Mouse (Mus musculus): ENCODE measurements around the gene Clcc1. TPM values are rescaled to one million over a fixed set of nuclear protein-coding genes. Genes with fewer than 3 reads are reported as not detected.

The Clcc1 gene
- polyA plus RNA-seq (2015; fragmentation: Nextera tagmentation; extraction: Ambion mirVana): 49.7 and 51.1 TPM in 2 replicates

DNA sequence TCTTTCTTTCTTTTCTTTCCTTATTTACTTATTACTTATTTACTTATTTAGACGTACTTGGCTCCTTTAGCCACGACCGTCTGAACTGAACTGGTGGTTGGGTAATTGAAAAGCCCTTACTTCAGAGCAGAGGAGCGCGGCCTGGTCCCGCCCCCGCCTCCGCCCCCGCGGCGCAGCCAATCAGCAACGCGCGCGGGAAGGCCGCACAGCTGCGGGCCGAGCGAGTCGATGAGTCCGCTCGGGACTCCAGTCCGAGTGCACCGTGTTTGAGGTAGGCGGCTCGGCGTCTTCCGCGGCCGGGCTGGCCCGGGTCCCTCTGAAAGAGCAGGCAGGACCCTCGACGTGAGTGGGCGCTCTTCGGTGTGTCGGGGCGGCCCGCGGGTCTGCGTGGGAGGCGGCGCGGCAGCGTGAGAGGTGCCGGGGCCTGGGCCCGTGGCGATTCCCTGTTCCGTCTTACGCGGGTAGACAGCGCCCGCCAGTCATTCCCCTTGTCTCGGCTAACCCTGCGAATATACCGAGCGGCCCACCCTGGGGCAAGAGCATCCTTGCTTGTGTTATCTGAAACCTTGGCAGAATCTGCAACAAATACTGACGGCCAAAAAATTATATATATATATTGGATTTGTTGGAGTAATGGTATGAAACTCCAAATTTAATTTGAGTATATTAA, at the start of gene Clcc1:
TSS of gene Clcc1 (plus strand) at position 204 of the 670 bp plus-strand sequence.
- Histone ChIP-seq H3K4me2 (ENCODE audit: low read depth, low read length) (peak within 1 kb of the TSS; percentile 80), H3K4me1 (ENCODE audit: insufficient read depth) (peaks cover 11% of the 10 kb centered on the region), H3K9ac (replicated peaks) (peak within 1 kb of the TSS; percentile 81), H3K36me3 (replicated peaks; ENCODE audit: insufficient read depth, low read length) (no peaks in the 10 kb centered on the region), H3K4me3 (ENCODE audit: low read depth, low read length) (peak within 1 kb of the TSS; percentile 77), H3K27ac (ENCODE audit: low read depth) (peak within 1 kb of the TSS; percentile 88), H3K27me3 (ENCODE audit: insufficient read depth, low read length) (no peaks in the 10 kb centered on the region), H3K9me3 (ENCODE audit: low read length) (no peaks in the 10 kb centered on the region)
- DNase-seq: peak; percentile 96
- under 1% methylated on average over 57 of the region's 57 CpGs for WGBS (ENCODE audit: insufficient replicate concordance)
- peak; percentile 35; the same call in 1 of the 2 replicates for TF ChIP-seq EP300 (IDR thresholded peaks at IDR 0.05; ENCODE audit: low read depth)
- no peak for TF ChIP-seq CTCF (IDR thresholded peaks at IDR 0.05; ENCODE audit: low read depth)
- peak; percentile 99 for ATAC-seq

DNA sequence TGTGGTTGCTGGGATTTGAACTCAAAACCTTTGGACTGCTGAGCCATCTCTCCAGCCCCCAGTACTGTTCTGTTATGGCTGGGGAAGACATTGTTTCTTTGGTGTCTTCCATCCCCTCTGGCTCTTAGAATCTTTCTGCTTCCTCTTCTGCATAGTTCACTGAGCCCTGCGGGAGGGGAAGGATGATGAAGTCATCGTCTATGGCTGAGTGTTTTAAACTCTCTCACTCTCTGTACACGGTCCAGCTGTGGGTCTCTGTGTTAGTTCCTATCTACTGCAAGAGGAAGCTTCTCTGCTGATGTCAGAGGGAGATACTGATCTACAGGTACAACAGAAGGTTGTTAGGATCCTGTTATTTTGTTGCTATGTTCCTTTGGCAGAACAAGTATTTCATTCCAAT, 44.8 kb upstream of the Clcc1 start:
- Histone ChIP-seq H3K9ac (replicated peaks) (no peak overlapping the region), H3K36me3 (replicated peaks; ENCODE audit: insufficient read depth, low read length) (no peaks in the 10 kb centered on the region), H3K27ac (ENCODE audit: low read depth) (no peak overlapping the region), H3K4me3 (ENCODE audit: low read depth, low read length) (no peak overlapping the region), H3K27me3 (ENCODE audit: insufficient read depth, low read length) (no peaks in the 10 kb centered on the region), H3K4me1 (ENCODE audit: insufficient read depth) (no peaks in the 10 kb centered on the region), H3K4me2 (ENCODE audit: low read depth, low read length) (no peak overlapping the region), H3K9me3 (ENCODE audit: low read length) (no peaks in the 10 kb centered on the region)
- DNase-seq: no peak
- 43% methylated on average over 3 of the region's 3 CpGs for WGBS (ENCODE audit: insufficient replicate concordance)
- ATAC-seq: no peak
- TF ChIP-seq EP300 (IDR thresholded peaks at IDR 0.05; ENCODE audit: low read depth) (no peak), CTCF (IDR thresholded peaks at IDR 0.05; ENCODE audit: low read depth) (no peak)

DNA sequence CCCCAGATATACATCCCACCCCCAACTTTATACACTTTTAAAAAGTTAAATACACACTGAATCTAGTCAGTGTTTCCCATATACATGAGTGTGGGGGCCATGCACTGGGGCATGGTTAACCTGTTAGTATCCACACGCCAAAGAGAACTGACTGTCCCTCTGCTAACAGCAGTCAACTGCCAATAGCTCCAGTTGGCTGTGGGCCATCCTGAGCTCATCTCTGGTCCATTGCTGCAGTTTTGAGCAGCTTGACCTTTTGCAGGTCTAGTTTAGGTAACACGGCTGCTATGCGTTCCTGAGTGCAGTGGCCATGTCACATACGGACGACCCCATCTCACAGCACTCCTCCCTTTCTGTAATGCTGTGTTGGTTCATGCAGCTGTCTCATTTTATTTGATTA, 19.0 kb upstream of the Clcc1 start:
- ATAC-seq (no peak), DNase-seq (no peak)
- TF ChIP-seq CTCF (IDR thresholded peaks at IDR 0.05; ENCODE audit: low read depth) (no peak), EP300 (IDR thresholded peaks at IDR 0.05; ENCODE audit: low read depth) (no peak)
- 88% methylated on average over 5 of the region's 5 CpGs for WGBS (ENCODE audit: insufficient replicate concordance)
- no peak overlapping the region for H3K9ac ChIP-seq (replicated peaks)
- no peak overlapping the region for H3K4me2 ChIP-seq (ENCODE audit: low read depth, low read length)
- no peak overlapping the region for H3K4me3 ChIP-seq (ENCODE audit: low read depth, low read length)
- H3K4me1 ChIP-seq (ENCODE audit: insufficient read depth): no peaks in the 10 kb centered on the region
- H3K36me3 ChIP-seq (replicated peaks; ENCODE audit: insufficient read depth, low read length): no peaks in the 10 kb centered on the region
- H3K27me3 ChIP-seq (ENCODE audit: insufficient read depth, low read length): no peaks in the 10 kb centered on the region
- no peak overlapping the region for H3K27ac ChIP-seq (ENCODE audit: low read depth)
- no peaks in the 10 kb centered on the region for H3K9me3 ChIP-seq (ENCODE audit: low read length)

GRCm38 (mm10) chr3:108639412-108639811, 14.3 kb upstream of the Clcc1 start:
- Histone ChIP-seq H3K27me3 (ENCODE audit: insufficient read depth, low read length) (no peaks in the 10 kb centered on the region), H3K9me3 (ENCODE audit: low read length) (no peaks in the 10 kb centered on the region), H3K4me1 (ENCODE audit: insufficient read depth) (no peaks in the 10 kb centered on the region), H3K9ac (replicated peaks) (no peak overlapping the region), H3K4me2 (ENCODE audit: low read depth, low read length) (no peak overlapping the region), H3K27ac (ENCODE audit: low read depth) (no peak overlapping the region), H3K4me3 (ENCODE audit: low read depth, low read length) (no peak overlapping the region), H3K36me3 (replicated peaks; ENCODE audit: insufficient read depth, low read length) (no peaks in the 10 kb centered on the region)
- DNase-seq: no peak
- TF ChIP-seq CTCF (IDR thresholded peaks at IDR 0.05; ENCODE audit: low read depth): peak; percentile 49
- TF ChIP-seq EP300 (IDR thresholded peaks at IDR 0.05; ENCODE audit: low read depth): no peak
- 70% methylated on average over 4 of the region's 4 CpGs for WGBS (ENCODE audit: insufficient replicate concordance)
- no peak for ATAC-seq

- WGBS (ENCODE audit: insufficient replicate concordance): 69% methylated on average over 4 of the region's 4 CpGs
Observed at GRCm38 (mm10) chr3:108640998-108641397, 12.7 kb upstream of the Clcc1 start.

GRCm38 (mm10) chr3:108644856-108645255, 8.9 kb upstream of the Clcc1 start:
- no peaks in the 10 kb centered on the region for H3K4me1 ChIP-seq (ENCODE audit: insufficient read depth)
- H3K4me2 ChIP-seq (ENCODE audit: low read depth, low read length): no peak overlapping the region
- no peak overlapping the region for H3K9ac ChIP-seq (replicated peaks)
- no peak for DNase-seq
- ATAC-seq: no peak
- H3K4me3 ChIP-seq (ENCODE audit: low read depth, low read length): no peak overlapping the region
- H3K27ac ChIP-seq (ENCODE audit: low read depth): no peak overlapping the region
- no peaks in the 10 kb centered on the region for H3K36me3 ChIP-seq (replicated peaks; ENCODE audit: insufficient read depth, low read length)
- H3K9me3 ChIP-seq (ENCODE audit: low read length): no peaks in the 10 kb centered on the region
- H3K27me3 ChIP-seq (ENCODE audit: insufficient read depth, low read length): no peaks in the 10 kb centered on the region
- TF ChIP-seq EP300 (IDR thresholded peaks at IDR 0.05; ENCODE audit: low read depth): no peak
- WGBS (ENCODE audit: insufficient replicate concordance): 72% methylated on average over 3 of the region's 3 CpGs

More at GRCm38 (mm10) chr3:108640998-108641397, 12.7 kb upstream of the Clcc1 start:
- no peak overlapping the region for H3K27ac ChIP-seq (ENCODE audit: low read depth)
- no peak overlapping the region for H3K4me3 ChIP-seq (ENCODE audit: low read depth, low read length)
- no peaks in the 10 kb centered on the region for H3K9me3 ChIP-seq (ENCODE audit: low read length)
- no peaks in the 10 kb centered on the region for H3K27me3 ChIP-seq (ENCODE audit: insufficient read depth, low read length)
- H3K4me2 ChIP-seq (ENCODE audit: low read depth, low read length): no peak overlapping the region
- no peaks in the 10 kb centered on the region for H3K4me1 ChIP-seq (ENCODE audit: insufficient read depth)
- H3K9ac ChIP-seq (replicated peaks): no peak overlapping the region
- no peak for TF ChIP-seq CTCF (IDR thresholded peaks at IDR 0.05; ENCODE audit: low read depth)
- TF ChIP-seq EP300 (IDR thresholded peaks at IDR 0.05; ENCODE audit: low read depth): no peak
- DNase-seq (no peak), ATAC-seq (peak; percentile 92)
- H3K36me3 ChIP-seq (replicated peaks; ENCODE audit: insufficient read depth, low read length): no peaks in the 10 kb centered on the region

Data from liver, postnatal 0 days (tissue).